Mouse (Mus musculus) liver, postnatal 0 days (tissue): ENCODE results near the gene Tomm5. TPM values are rescaled to one million over a fixed set of nuclear protein-coding genes. Genes with fewer than 3 reads are reported as not detected.

Experiments
- ATAC-seq: fragments of 200-750 bp; cut with Nextera tagmentation; 2 replicates; pipeline ENCODE4 v1.8.0; 2017; ENCODE audit warnings: mild to moderate bottlenecking, moderate library complexity
- DNase-seq: peaks from one replicate; pipeline ENCODE4 v3.0.0-alpha.2; 2016
- H3K27ac ChIP-seq: fragments of 300-500 bp; sonication (generic); 2 replicates; pipeline ENCODE4 v1.5.1; 2014; ENCODE audit warnings: antibody characterized with exemption, moderate library complexity, mild to moderate bottlenecking, low read depth
- H3K27me3 ChIP-seq: fragments of 300-500 bp; sonication (generic); 2 replicates; pipeline ENCODE4 v1.6.1; 2014; ENCODE audit warnings: low read length, control low read depth, mixed read lengths; ENCODE audit not compliant: insufficient read depth
- H3K36me3 ChIP-seq: fragments of 300-500 bp; sonication (generic); replicated peaks from 2 replicates; pipeline ENCODE4 v1.6.1; 2014; ENCODE audit warnings: mild to moderate bottlenecking, control low read depth, low read length, moderate library complexity, mixed read lengths; ENCODE audit not compliant: insufficient read depth
- H3K4me1 ChIP-seq: fragments of 300-500 bp; sonication (generic); 2 replicates; pipeline ENCODE4 v1.6.1; 2014; ENCODE audit warnings: antibody characterized with exemption, mild to moderate bottlenecking, control low read depth; ENCODE audit not compliant: insufficient read depth
- H3K4me2 ChIP-seq: fragments of 300-500 bp; sonication (generic); 2 replicates; pipeline ENCODE4 v1.6.1; 2014; ENCODE audit warnings: low read depth, mild to moderate bottlenecking, low read length, moderate library complexity, mixed read lengths
- H3K4me3 ChIP-seq: fragments of 300-500 bp; sonication (generic); 2 replicates; pipeline ENCODE4 v1.5.1; 2014; ENCODE audit warnings: low read depth, low read length
- H3K9ac ChIP-seq: fragments of 300-500 bp; sonication (generic); replicated peaks from 2 replicates; pipeline ENCODE4 v1.6.1; 2014; ENCODE audit warnings: mild to moderate bottlenecking, moderate library complexity
- H3K9me3 ChIP-seq: fragments of 300-500 bp; sonication (generic); 2 replicates; pipeline ENCODE4 v1.6.1; 2016; ENCODE audit warnings: mild to moderate bottlenecking, control low read depth, low read length, mixed read lengths
- CTCF ChIP-seq: sonication (generic); IDR thresholded peaks from 2 replicates; pipeline ENCODE4 v1.5.1; 2016; ENCODE audit warnings: antibody characterized with exemption, low read depth
- EP300 ChIP-seq: IDR thresholded peaks from 2 replicates; pipeline ENCODE4 v1.6.1; 2016; ENCODE audit warnings: antibody characterized with exemption, low read depth, mild to moderate bottlenecking
- WGBS: fragments of 180-500 bp; shearing (Covaris S2); extraction: QIAGEN DNeasy Blood & Tissue Kit; methylation state at CpG from one replicate; pipeline ENCODE4 v1.1.7; 2014; ENCODE audit not compliant: insufficient replicate concordance; 5-methylcytosine and 5-hydroxymethylcytosine counted together
- polyA plus RNA-seq: library from polyadenylated mRNA; unstranded; fragments of >200 nt; fragmentation: Nextera tagmentation; extraction: Ambion mirVana; gene quantifications from 2 replicates; pipeline ENCODE4 v1.2.1, GENCODE M21; 2015

The Tomm5 gene
- polyA plus RNA-seq: 144 and 147 TPM in 2 replicates

DNA sequence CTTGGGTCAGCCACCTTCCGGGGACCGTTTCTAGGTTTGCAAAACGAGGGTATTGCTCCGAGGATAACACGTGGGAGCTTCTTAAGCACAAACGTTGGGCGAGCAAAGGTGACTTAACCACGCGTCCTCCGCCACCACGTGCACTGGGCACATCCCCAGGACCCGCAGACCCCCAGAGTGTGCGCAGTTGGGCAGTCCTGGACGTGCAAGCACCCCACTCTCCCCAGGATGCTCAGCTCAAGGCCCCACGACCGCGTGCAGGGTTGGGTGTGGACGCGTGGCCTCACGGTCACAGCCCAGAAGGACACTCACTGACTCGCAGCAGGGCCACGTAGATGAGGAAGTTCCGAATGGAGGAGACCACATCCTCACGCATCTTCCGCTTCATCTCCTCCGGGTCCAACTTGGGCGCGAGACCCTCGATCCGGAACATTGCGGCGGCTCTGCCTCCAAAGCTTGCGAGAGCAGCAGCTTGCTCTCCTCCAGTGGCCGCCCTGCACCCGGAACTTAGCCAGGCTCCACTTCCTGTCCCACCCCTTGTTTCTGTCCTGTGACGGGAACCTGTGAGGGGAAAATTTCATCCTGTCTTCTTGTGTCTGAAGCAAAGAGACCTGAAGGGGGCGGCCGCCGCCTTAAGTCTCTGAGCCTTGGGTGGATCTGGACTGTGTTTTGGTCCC lies at the start of gene Tomm5:
Gene Tomm5, minus strand, starts transcription at position 514 of the 677 bp plus-strand sequence.
- Histone ChIP-seq H3K4me3 (peak within 1 kb of the TSS; percentile 63), H3K27ac (peak within 1 kb of the TSS; percentile 83), H3K27me3 (no peaks in the 10 kb centered on the region), H3K9ac (peak within 1 kb of the TSS; percentile 77), H3K4me2 (peak within 1 kb of the TSS; percentile 71), H3K4me1 (peaks cover 15% of the 10 kb centered on the region), H3K9me3 (no peaks in the 10 kb centered on the region), H3K36me3 (peaks cover 22% of the 10 kb centered on the region)
- under 1% methylated on average over 39 of the region's 39 CpGs for WGBS
- ATAC-seq (peak; percentile 96), DNase-seq (peak; percentile 88)
- TF ChIP-seq EP300 (peak; percentile 41; the same call in 1 of the 2 replicates), CTCF (peak; percentile 84)

DNA sequence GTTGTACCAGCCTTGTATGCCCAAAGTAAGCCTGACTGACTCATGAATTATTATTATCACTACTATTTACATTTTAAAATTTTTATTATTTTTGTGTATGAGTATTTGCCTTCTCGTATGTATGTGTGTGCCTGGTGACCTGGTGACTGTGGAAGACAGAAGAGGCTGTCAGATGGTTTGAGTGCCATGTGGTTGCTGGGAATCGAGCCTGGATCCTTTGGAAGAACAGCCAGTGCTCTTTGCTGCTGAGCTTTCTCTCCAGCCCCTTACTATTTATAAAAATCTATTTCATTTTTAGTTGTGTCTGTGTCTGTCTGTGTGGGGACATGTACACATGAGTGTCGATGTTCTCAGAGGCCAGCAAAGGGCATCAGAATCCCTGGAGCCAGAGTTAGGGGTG lies 48.5 kb upstream of the Tomm5 start:
- Histone ChIP-seq H3K9me3 (no peaks in the 10 kb centered on the region), H3K27ac (no peak overlapping the region), H3K36me3 (no peaks in the 10 kb centered on the region), H3K27me3 (no peaks in the 10 kb centered on the region), H3K4me3 (no peak overlapping the region), H3K9ac (no peak overlapping the region), H3K4me2 (no peak overlapping the region), H3K4me1 (no peaks in the 10 kb centered on the region)
- TF ChIP-seq EP300 (no peak), CTCF (no peak)
- 68% methylated on average over 3 of the region's 3 CpGs for WGBS
- DNase-seq (no peak), ATAC-seq (no peak)

DNA sequence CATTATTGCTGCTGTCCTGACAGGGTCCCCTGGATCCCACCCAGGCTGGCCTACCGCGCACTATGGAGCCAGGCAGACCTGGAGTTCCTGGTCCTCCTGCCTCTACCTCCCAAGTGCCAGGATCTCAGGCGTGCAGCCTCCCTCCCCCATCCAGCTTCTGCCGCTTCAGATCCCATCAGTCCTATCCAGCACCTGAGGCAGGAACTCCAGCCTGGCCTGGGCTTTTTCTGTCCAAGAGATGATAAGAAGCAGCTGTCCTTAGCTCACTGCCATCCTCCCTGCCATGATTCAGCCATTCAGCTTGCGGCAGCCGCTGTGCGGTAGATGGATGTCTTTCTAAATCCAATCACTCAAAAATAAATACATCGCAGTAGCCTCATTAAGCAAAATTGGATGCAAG lies 35.1 kb upstream of the Tomm5 start:
- Histone ChIP-seq H3K4me1 (no peaks in the 10 kb centered on the region), H3K4me3 (no peak overlapping the region), H3K9ac (no peak overlapping the region), H3K27me3 (no peaks in the 10 kb centered on the region), H3K9me3 (no peaks in the 10 kb centered on the region), H3K27ac (no peak overlapping the region), H3K4me2 (no peak overlapping the region), H3K36me3 (no peaks in the 10 kb centered on the region)
- TF ChIP-seq EP300 (no peak), CTCF (no peak)
- 70% methylated on average over 8 of the region's 8 CpGs for WGBS
- no peak for DNase-seq
- ATAC-seq: no peak

DNA sequence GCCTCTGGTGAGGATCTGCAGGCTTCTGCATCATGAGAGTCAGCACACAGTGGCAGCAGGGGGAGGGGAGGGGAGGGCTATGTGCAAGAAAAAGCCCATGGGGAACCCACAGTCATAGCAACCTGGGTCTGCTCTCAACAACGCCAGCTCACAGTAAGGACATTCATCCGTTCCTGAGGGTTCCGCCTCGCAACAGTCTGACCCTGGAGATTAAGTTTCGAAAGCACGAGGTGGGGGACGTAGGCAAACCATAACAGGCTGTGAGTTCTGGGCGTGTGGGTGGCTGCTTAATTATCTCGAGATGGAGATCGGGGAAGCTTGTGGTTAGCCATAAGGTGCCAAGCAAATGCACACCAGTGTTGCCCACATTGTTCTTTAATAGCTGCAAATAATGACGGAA lies 34.5 kb upstream of the Tomm5 start:
- Histone ChIP-seq H3K4me2 (no peak overlapping the region), H3K36me3 (no peaks in the 10 kb centered on the region), H3K9me3 (no peaks in the 10 kb centered on the region), H3K27ac (no peak overlapping the region), H3K4me1 (no peaks in the 10 kb centered on the region), H3K9ac (no peak overlapping the region), H3K27me3 (no peaks in the 10 kb centered on the region), H3K4me3 (no peak overlapping the region)
- DNase-seq (no peak), ATAC-seq (no peak)
- TF ChIP-seq CTCF: no peak
- no peak for TF ChIP-seq EP300
- 28% methylated on average over 11 of the region's 11 CpGs for WGBS

- Histone ChIP-seq H3K27ac (no peak overlapping the region), H3K27me3 (no peaks in the 10 kb centered on the region), H3K4me3 (no peak overlapping the region), H3K9ac (no peak overlapping the region), H3K36me3 (no peaks in the 10 kb centered on the region), H3K9me3 (no peaks in the 10 kb centered on the region), H3K4me2 (no peak overlapping the region), H3K4me1 (no peaks in the 10 kb centered on the region)
- TF ChIP-seq EP300 (no peak), CTCF (no peak)
- no peak for DNase-seq
- 62% methylated on average over 5 of the region's 5 CpGs for WGBS
- ATAC-seq: no peak
Observed at GRCm38 (mm10) chr4:45141835-45142234, 33.9 kb upstream of the Tomm5 start.

- DNase-seq: no peak
- H3K4me3 ChIP-seq: no peak overlapping the region
- no peaks in the 10 kb centered on the region for H3K9me3 ChIP-seq
- TF ChIP-seq CTCF: no peak
- no peak for TF ChIP-seq EP300
- no peaks in the 10 kb centered on the region for H3K36me3 ChIP-seq
- WGBS: 38% methylated on average over 4 of the region's 4 CpGs
- H3K4me1 ChIP-seq: no peaks in the 10 kb centered on the region
- no peak overlapping the region for H3K27ac ChIP-seq
- H3K4me2 ChIP-seq: no peak overlapping the region
- no peak for ATAC-seq
- no peaks in the 10 kb centered on the region for H3K27me3 ChIP-seq
- H3K9ac ChIP-seq: no peak overlapping the region
Observed at GRCm38 (mm10) chr4:45137636-45138035, 29.7 kb upstream of the Tomm5 start.

- TF ChIP-seq CTCF (no peak), EP300 (no peak)
- WGBS: 64% methylated on average over 8 of the region's 8 CpGs
Observed at GRCm38 (mm10) chr4:45134471-45134870, 26.6 kb upstream of the Tomm5 start.

More at GRCm38 (mm10) chr4:45134471-45134870, 26.6 kb upstream of the Tomm5 start:
- Histone ChIP-seq H3K4me1 (no peaks in the 10 kb centered on the region), H3K9me3 (no peaks in the 10 kb centered on the region), H3K4me3 (no peak overlapping the region), H3K27ac (no peak overlapping the region), H3K36me3 (no peaks in the 10 kb centered on the region), H3K27me3 (no peaks in the 10 kb centered on the region), H3K9ac (no peak overlapping the region), H3K4me2 (no peak overlapping the region)
- DNase-seq (no peak), ATAC-seq (no peak)
